Mouse (Mus musculus) MEL (cell line): Measurements from ENCODE around the gene Clec4a2. TPM values are rescaled to one million over a fixed set of nuclear protein-coding genes. Genes with fewer than 3 reads are reported as not detected.
"Not testable (repeated sequence)": the region's sequence is repeated elsewhere in the genome, so short reads cannot be mapped to it uniquely, and the experiment has no call there.

ENCODE experiments used
- DNase-seq: peaks from one replicate; pipeline ENCODE4 v3.0.0; 2011; ENCODE audit warnings: low read depth, low spot score
- H3K27ac ChIP-seq: 2 replicates; pipeline ENCODE4 v1.5.1; 2012; ENCODE audit warnings: low read depth, mild to moderate bottlenecking, control low read depth, low read length, moderate library complexity; ENCODE audit not compliant: control insufficient read depth
- H3K27me3 ChIP-seq, 2 experiments: fragments of 150-350 bp in 1 of 2; sonication (generic) in 1 of 2; 2 replicates each; pipeline ENCODE4 v1.6.1; 2012; ENCODE audit warnings: low read length in 2 of 2, mild to moderate bottlenecking in 2 of 2, improper control_type of control experiment in 1 of 2, moderate library complexity in 1 of 2; ENCODE audit not compliant: insufficient read depth in 2 of 2, control insufficient read depth in 1 of 2
- H3K36me3 ChIP-seq, 2 experiments: 2 replicates each; pipeline ENCODE4 v1.6.1; 2012 to 2014; ENCODE audit warnings: low read length in 2 of 2, improper control_type of control experiment in 1 of 2, inconsistent platforms in 1 of 2, mild to moderate bottlenecking in 1 of 2; ENCODE audit not compliant: insufficient read depth in 2 of 2, control insufficient read depth in 1 of 2
- H3K4me1 ChIP-seq, 2 experiments: fragments of 150-350 bp in 1 of 2; sonication (generic) in 1 of 2; 2 replicates each; pipeline ENCODE4 v1.6.1; 2012; ENCODE audit warnings: low read length in 2 of 2, improper control_type of control experiment in 1 of 2, mild to moderate bottlenecking in 1 of 2; ENCODE audit not compliant: insufficient read depth in 2 of 2, control insufficient read depth in 1 of 2
- H3K4me3 ChIP-seq, 2 experiments: fragments of 150-350 bp in 1 of 2; sonication (generic) in 1 of 2; 2 replicates each; pipeline ENCODE4 v1.5.1; 2012; ENCODE audit warnings: low read depth in 2 of 2, low read length in 2 of 2, mild to moderate bottlenecking in 2 of 2, moderate library complexity in 2 of 2, control low read depth in 1 of 2, improper control_type of control experiment in 1 of 2; ENCODE audit not compliant: control insufficient read depth in 1 of 2, insufficient read depth in 1 of 2
- H3K79me2 ChIP-seq: 2 replicates; pipeline ENCODE4 v1.6.1; 2012; ENCODE audit warnings: mild to moderate bottlenecking, low read length, moderate library complexity; ENCODE audit not compliant: control insufficient read depth, poor library complexity, insufficient read depth
- H3K9ac ChIP-seq: 2 replicates; pipeline ENCODE4 v1.6.1; 2012; ENCODE audit warnings: low read depth, mild to moderate bottlenecking, control low read depth, low read length, moderate library complexity; ENCODE audit not compliant: control insufficient read depth, poor library complexity, severe bottlenecking
- H3K9me3 ChIP-seq: fragments of 150-350 bp; sonication (generic); replicated peaks from 2 replicates; pipeline ENCODE4 v1.6.1; 2012; ENCODE audit warnings: mild to moderate bottlenecking, low read length, improper control_type of control experiment, moderate library complexity; ENCODE audit not compliant: insufficient read depth
- E2F4 ChIP-seq: IDR thresholded peaks from 2 replicates; pipeline ENCODE4 v1.6.1; 2011; ENCODE audit warnings: low read depth, low read length, improper control_type of control experiment, borderline replicate concordance
- ELF1 ChIP-seq: IDR thresholded peaks from 2 replicates; pipeline ENCODE4 v1.6.1; 2014; ENCODE audit warnings: low read depth, mild to moderate bottlenecking, inconsistent platforms, low read length, improper control_type of control experiment, moderate library complexity
- EP300 ChIP-seq, 2 experiments: IDR thresholded peaks; 2 replicates each; pipeline ENCODE4 v1.6.1; 2011; ENCODE audit warnings: improper control_type of control experiment in 2 of 2, low read length in 2 of 2, low read depth in 1 of 2, mild to moderate bottlenecking in 1 of 2
- GATA1 ChIP-seq: IDR thresholded peaks from 2 replicates; pipeline ENCODE4 v1.6.1; 2011; ENCODE audit warnings: low read depth, low read length, improper control_type of control experiment
- HCFC1 ChIP-seq: IDR thresholded peaks from 2 replicates; pipeline ENCODE4 v1.6.1; 2012; ENCODE audit warnings: low read depth, mild to moderate bottlenecking, inconsistent platforms, low read length, improper control_type of control experiment, moderate library complexity
- MAFK ChIP-seq: IDR thresholded peaks from 2 replicates; pipeline ENCODE4 v1.6.1; 2011; ENCODE audit warnings: low read depth, mild to moderate bottlenecking, low read length, improper control_type of control experiment, borderline replicate concordance
- MXI1 ChIP-seq: IDR thresholded peaks from 2 replicates; pipeline ENCODE4 v1.6.1; 2011; ENCODE audit warnings: mild to moderate bottlenecking, low read depth, low read length, improper control_type of control experiment
- MYB ChIP-seq: IDR thresholded peaks from 2 replicates; pipeline ENCODE4 v1.6.1; 2011; ENCODE audit warnings: mild to moderate bottlenecking, low read depth, low read length, improper control_type of control experiment
- MYC ChIP-seq: IDR thresholded peaks from 2 replicates; pipeline ENCODE4 v1.6.1; 2011; ENCODE audit warnings: low read depth, mild to moderate bottlenecking, low read length, improper control_type of control experiment, moderate library complexity
- NELFE ChIP-seq: IDR thresholded peaks from 2 replicates; pipeline ENCODE4 v1.6.1; 2011; ENCODE audit warnings: low read depth, low read length, improper control_type of control experiment
- POLR2AphosphoS2 ChIP-seq: IDR thresholded peaks from 2 replicates; pipeline ENCODE4 v1.6.1; 2011; ENCODE audit warnings: low read length, improper control_type of control experiment
- SIN3A ChIP-seq: IDR thresholded peaks from 2 replicates; pipeline ENCODE4 v1.6.1; 2012; ENCODE audit warnings: low read length, improper control_type of control experiment, inconsistent platforms
- SMC3 ChIP-seq: IDR thresholded peaks from 2 replicates; pipeline ENCODE4 v1.6.1; 2011; ENCODE audit warnings: low read depth, low read length, improper control_type of control experiment
- TCF12 ChIP-seq: IDR thresholded peaks from 2 replicates; pipeline ENCODE4 v1.6.1; 2014; ENCODE audit warnings: low read depth, mild to moderate bottlenecking, inconsistent platforms, low read length, improper control_type of control experiment, moderate library complexity
- UBTF ChIP-seq: IDR thresholded peaks from 2 replicates; pipeline ENCODE4 v1.6.1; 2012; ENCODE audit warnings: low read depth, mild to moderate bottlenecking, inconsistent platforms, low read length, improper control_type of control experiment, moderate library complexity, borderline replicate concordance; ENCODE audit not compliant: insufficient read depth
- USF1 ChIP-seq: IDR thresholded peaks from 2 replicates; pipeline ENCODE4 v1.6.1; 2014; ENCODE audit warnings: low read depth, mild to moderate bottlenecking, inconsistent platforms, low read length, improper control_type of control experiment, moderate library complexity
- ZKSCAN1 ChIP-seq: IDR thresholded peaks from 2 replicates; pipeline ENCODE4 v1.6.1; 2012; ENCODE audit warnings: low read depth, mild to moderate bottlenecking, inconsistent platforms, low read length, improper control_type of control experiment, moderate library complexity
- ZNF384 ChIP-seq: IDR thresholded peaks from 2 replicates; pipeline ENCODE4 v1.6.1; 2012; ENCODE audit warnings: low read depth, mild to moderate bottlenecking, inconsistent platforms, low read length, improper control_type of control experiment
- polyA plus RNA-seq, 2 experiments: library from polyadenylated mRNA; stranded (reverse) in 1 of 2; unstranded in 1 of 2; fragments of >175 nt in 1 of 2; fragments of >200 nt in 1 of 2; gene quantifications; 2 replicates each; pipeline versions ENCODE4 v1.2.1 to v1.2.4; 2012; ENCODE audit warnings: low replicate concordance in 2 of 2, low read depth in 1 of 2; ENCODE audit not compliant: insufficient read length in 2 of 2, insufficient read depth in 1 of 2, missing spikeins in 1 of 2
- total RNA-seq: library from RNA; depleted of rRNA; stranded (reverse); fragments of 300-350 nt; gene quantifications from 2 replicates; pipeline ENCODE4 v1.2.3, GENCODE M21; 2012

Gene Clec4a2
- total and polyA plus RNA-seq, 3 experiments, result not detected

- not testable (repeated sequence) for H3K79me2 ChIP-seq, H3K4me1 ChIP-seq, H3K9ac ChIP-seq, H3K27ac ChIP-seq, H3K9me3 ChIP-seq, DNase-seq, H3K27me3 ChIP-seq, H3K4me3 ChIP-seq, H3K36me3 ChIP-seq
These were observed 31.7 kb downstream of the Clec4a2 start for GRCm38 (mm10) chr6:123137766-123138526.

- TF ChIP-seq MYC (no peak), UBTF (no peak), NELFE (no peak), MYB (no peak), E2F4 (no peak), EP300 (IDR thresholded peaks at IDR 0.05; ENCODE audit: low read depth in 1 of 2, low read length in 2 of 2) (no peak), HCFC1 (no peak), ZKSCAN1 (no peak), MXI1 (no peak), SIN3A (no peak), TCF12 (no peak), SMC3 (no peak), ELF1 (no peak), GATA1 (no peak), USF1 (no peak), POLR2AphosphoS2 (no peak), ZNF384 (no peak), MAFK (no peak)
- H3K9me3 ChIP-seq, result no peaks in the 10 kb centered on the region
- H3K9ac ChIP-seq, result no peak overlapping the region
- no peak overlapping the region for H3K27ac ChIP-seq
- no peaks in the 10 kb centered on the region for H3K36me3 ChIP-seq
- H3K79me2 ChIP-seq, result no peaks in the 10 kb centered on the region
- no peaks in the 10 kb centered on the region for H3K4me1 ChIP-seq
- H3K27me3 ChIP-seq, result no peaks in the 10 kb centered on the region
- no peak for DNase-seq
- no peak overlapping the region for H3K4me3 ChIP-seq
These were observed 63.9 kb downstream of the Clec4a2 start for GRCm38 (mm10) chr6:123170106-123170505.
